Mouse (Mus musculus): ENCODE measurements around the gene Nnat.

- TF ChIP-seq CTCF (IDR thresholded peaks at IDR 0.05; ENCODE audit: low read depth) (no peak), EP300 (IDR thresholded peaks at IDR 0.05; ENCODE audit: low read depth) (no peak)
Measured at GRCm38 (mm10) chr2:157568881-157569280, 9.0 kb downstream of the Nnat start.

Measured in liver, embryonic 14.5 days (tissue).